Mouse (Mus musculus) C2C12 (cell line): ENCODE results near the gene 2410004P03Rik.

Source experiments
- CTCF ChIP-seq: IDR thresholded peaks from one replicate; pipeline ENCODE4 v1.5.1; 2011; ENCODE audit not compliant: control insufficient read depth, insufficient read depth, insufficient read length
- FOSL1 ChIP-seq: IDR thresholded peaks from one replicate; pipeline ENCODE4 v1.8.0; 2011; ENCODE audit warnings: mild to moderate bottlenecking, low read length; ENCODE audit not compliant: poor library complexity, insufficient read depth, severe bottlenecking
- MAX ChIP-seq: IDR thresholded peaks from one replicate; pipeline ENCODE4 v1.6.1; 2011; ENCODE audit warnings: mild to moderate bottlenecking, control low read depth

DNA sequence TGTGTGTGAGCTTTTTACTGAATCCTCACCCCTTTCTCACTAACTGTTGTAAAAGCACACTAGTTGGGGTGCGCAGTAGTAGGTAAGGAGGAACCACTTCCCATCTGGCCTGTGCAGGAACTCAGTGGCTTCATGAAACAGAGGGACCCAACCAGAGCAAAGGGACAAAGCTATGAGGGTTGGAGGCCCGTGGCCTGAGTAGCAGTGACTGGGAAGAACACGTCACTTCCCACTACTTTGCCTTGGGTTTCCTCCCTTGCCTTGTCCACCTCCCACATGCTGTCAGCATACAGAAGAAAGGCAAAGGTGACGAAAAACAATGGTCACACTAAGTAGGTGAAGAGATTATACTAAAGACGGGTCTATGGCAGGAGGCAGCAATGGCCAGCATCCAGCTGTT is 15.2 kb downstream of the 2410004P03Rik start:
- TF ChIP-seq MAX (no peak), CTCF (no peak), FOSL1 (no peak)
